Mouse (Mus musculus) heart, adult 2 months (tissue): Measurements from ENCODE around the gene Fbxo44. TPM values are rescaled to one million over a fixed set of nuclear protein-coding genes. Genes with fewer than 3 reads are reported as not detected.

Experiments
- DNase-seq, 2 experiments: peaks; one replicate each; pipeline ENCODE4 v3.0.0; 2021
- H3K27ac ChIP-seq: fragments of 200-600 bp; 2 replicates; pipeline ENCODE4 v1.8.1; 2022
- H3K27me3 ChIP-seq: fragments of 200-500 bp; 2 replicates; pipeline ENCODE4 v1.6.1; 2012; ENCODE audit warnings: mild to moderate bottlenecking, low read length, inconsistent platforms, mixed read lengths; ENCODE audit not compliant: control insufficient read depth, insufficient read depth
- H3K36me3 ChIP-seq: fragments of 200-500 bp; 2 replicates; pipeline ENCODE4 v1.6.1; 2012; ENCODE audit warnings: low read length, inconsistent platforms; ENCODE audit not compliant: control insufficient read depth, insufficient read depth
- H3K4me1 ChIP-seq: fragments of 200-500 bp; 2 replicates; pipeline ENCODE4 v1.6.1; 2011; ENCODE audit warnings: low read length; ENCODE audit not compliant: control insufficient read depth, insufficient read depth
- H3K4me3 ChIP-seq: fragments of 200-600 bp; 2 replicates; pipeline ENCODE4 v1.8.1; 2022
- H3K79me2 ChIP-seq: fragments of 200-500 bp; replicated peaks from 2 replicates; pipeline ENCODE4 v1.6.1; 2012; ENCODE audit warnings: mild to moderate bottlenecking, inconsistent platforms, low read length, moderate library complexity, mixed read lengths; ENCODE audit not compliant: control insufficient read depth, insufficient read depth
- H3K9ac ChIP-seq: fragments of 200-500 bp; 2 replicates; pipeline ENCODE4 v1.6.1; 2012; ENCODE audit warnings: low read depth, mild to moderate bottlenecking, control low read depth, inconsistent platforms, low read length, mixed read lengths
- CTCF ChIP-seq: fragments of 200-600 bp; IDR thresholded peaks from 2 replicates; pipeline ENCODE4 v1.8.1; 2022; ENCODE audit warnings: antibody characterized with exemption, mild to moderate bottlenecking, moderate library complexity
- EP300 ChIP-seq: fragments of 200-500 bp; IDR thresholded peaks from 2 replicates; pipeline ENCODE4 v1.6.1; 2011; ENCODE audit warnings: low read depth, low read length, control low read depth; ENCODE audit not compliant: insufficient read depth
- POLR2A ChIP-seq: fragments of 200-500 bp; IDR thresholded peaks from 2 replicates; pipeline ENCODE4 v1.6.1; 2011; ENCODE audit warnings: mild to moderate bottlenecking, low read depth, low read length, control low read depth; ENCODE audit not compliant: insufficient read depth
- WGBS: fragments of 180-500 bp; shearing (Covaris S2); methylation state at CpG from one replicate; pipeline ENCODE4 v1.1.7; 2018; 5-methylcytosine and 5-hydroxymethylcytosine counted together
- intact Hi-C: fragments of 180-260 bp; cut with DNase I; formaldehyde crosslinking; loops from one replicate; pipeline ENCODE4 v1.15.1; 2025
- polyA plus RNA-seq: library from polyadenylated mRNA; depleted of rRNA; stranded (reverse); fragments of >200 nt; gene quantifications from 2 replicates; pipeline ENCODE4 v1.2.3, GENCODE M21; 2012
- total RNA-seq, 2 experiments: library from RNA; stranded (reverse); gene quantifications; 2 replicates each; pipeline ENCODE4 v1.2.3; 2021

Fbxo44 gene
- total and polyA plus RNA-seq, 3 experiments: 18.7 to 26.7 (median 19.7) TPM

GRCm38 (mm10) chr4:148169586-148169985, 9.3 kb upstream of the Fbxo44 start:
- no peak for DNase-seq
- Histone ChIP-seq H3K4me3 (no peak overlapping the region), H3K27me3 (peaks cover 13% of the 10 kb centered on the region), H3K79me2 (no peaks in the 10 kb centered on the region), H3K9ac (no peak overlapping the region), H3K27ac (no peak overlapping the region), H3K4me1 (no peaks in the 10 kb centered on the region), H3K36me3 (no peaks in the 10 kb centered on the region)
- WGBS: 19% methylated on average over 15 of the region's 15 CpGs
- no peak for TF ChIP-seq EP300
- no peak for TF ChIP-seq CTCF
- no peak for TF ChIP-seq POLR2A
- intact Hi-C loops: loop anchor here (5.0 kb wide), 1 partner anchor 438 kb away; no protein-coding TSS in a partner anchor

GRCm38 (mm10) chr4:148168287-148168686, 8.0 kb upstream of the Fbxo44 start:
- Histone ChIP-seq H3K27me3 (peaks cover 11% of the 10 kb centered on the region), H3K4me3 (no peak overlapping the region), H3K36me3 (no peaks in the 10 kb centered on the region), H3K27ac (no peak overlapping the region), H3K4me1 (no peaks in the 10 kb centered on the region), H3K9ac (no peak overlapping the region), H3K79me2 (no peaks in the 10 kb centered on the region)
- whole genome bisulfite sequencing: 17% methylated on average over 7 of the region's 7 CpGs
- intact Hi-C loops: loop anchor here (5.0 kb wide), 1 partner anchor 439 kb away; no protein-coding TSS in a partner anchor
- TF ChIP-seq EP300 (no peak), CTCF (peak; percentile 86)
- peak; percentile 56 to 74 for DNase-seq

GRCm38 (mm10) chr4:148166986-148167385, 6.7 kb upstream of the Fbxo44 start:
- DNase-seq: peak; percentile 63 to 72
- no peak for TF ChIP-seq POLR2A
- peak; percentile 67 for TF ChIP-seq CTCF
- TF ChIP-seq EP300: no peak
- no peak overlapping the region for H3K4me3 ChIP-seq
- no peak overlapping the region for H3K27ac ChIP-seq
- H3K79me2 ChIP-seq: no peaks in the 10 kb centered on the region
- no peaks in the 10 kb centered on the region for H3K4me1 ChIP-seq
- WGBS: 22% methylated on average over 4 of the region's 4 CpGs
- H3K9ac ChIP-seq: no peak overlapping the region
- H3K36me3 ChIP-seq: no peaks in the 10 kb centered on the region
- intact Hi-C loops: loop anchor here (1.0 to 5.0 kb wide), 2 partner anchors 53 to 440 kb away; no protein-coding TSS in a partner anchor
- H3K27me3 ChIP-seq: peaks cover 7% of the 10 kb centered on the region; the same call in 1 of the 2 replicates

GRCm38 (mm10) chr4:148166431-148166830, 6.1 kb upstream of the Fbxo44 start:
- no peak for TF ChIP-seq POLR2A
- TF ChIP-seq EP300: no peak

GRCm38 (mm10) chr4:148165551-148165950, 5.3 kb upstream of the Fbxo44 start:
- H3K27me3 ChIP-seq: peaks cover 7% of the 10 kb centered on the region; the same call in 1 of the 2 replicates
- DNase-seq: no peak
- intact Hi-C loops: loop anchor here (5.0 kb wide), 1 partner anchor 442 kb away; no protein-coding TSS in a partner anchor
- no peaks in the 10 kb centered on the region for H3K36me3 ChIP-seq
- H3K79me2 ChIP-seq: no peaks in the 10 kb centered on the region
- TF ChIP-seq CTCF (no peak), EP300 (no peak), POLR2A (no peak)
- no peak overlapping the region for H3K9ac ChIP-seq
- H3K4me3 ChIP-seq: no peak overlapping the region
- 12% methylated on average over 17 of the region's 17 CpGs for WGBS
- no peaks in the 10 kb centered on the region for H3K4me1 ChIP-seq
- H3K27ac ChIP-seq: no peak overlapping the region

More at GRCm38 (mm10) chr4:148166431-148166830, 6.1 kb upstream of the Fbxo44 start:
- WGBS: 5% methylated on average over 10 of the region's 10 CpGs
- no peaks in the 10 kb centered on the region for H3K36me3 ChIP-seq
- H3K79me2 ChIP-seq: no peaks in the 10 kb centered on the region
- H3K27ac ChIP-seq: no peak overlapping the region
- no peak overlapping the region for H3K4me3 ChIP-seq
- peaks cover 7% of the 10 kb centered on the region; the same call in 1 of the 2 replicates for H3K27me3 ChIP-seq
- no peak overlapping the region for H3K9ac ChIP-seq
- DNase-seq: no peak
- intact Hi-C loops: loop anchor here (5.0 kb wide), 1 partner anchor 441 kb away; no protein-coding TSS in a partner anchor
- no peaks in the 10 kb centered on the region for H3K4me1 ChIP-seq

- H3K27me3 ChIP-seq: peaks cover 7% of the 10 kb centered on the region; the same call in 1 of the 2 replicates
- H3K4me3 ChIP-seq: no peak overlapping the region; the same call in 1 of the 2 replicates
- no peak for DNase-seq
- H3K79me2 ChIP-seq: no peaks in the 10 kb centered on the region
- no peak overlapping the region for H3K27ac ChIP-seq
- 2% methylated on average over 16 of the region's 16 CpGs for WGBS
- H3K4me1 ChIP-seq: no peaks in the 10 kb centered on the region
- intact Hi-C loops: loop anchor here (1.0 kb wide), 1 partner anchor 24 kb away; no protein-coding TSS in a partner anchor
- no peak for TF ChIP-seq POLR2A
- H3K36me3 ChIP-seq: no peaks in the 10 kb centered on the region
- H3K9ac ChIP-seq: no peak overlapping the region
These were observed 4.2 kb upstream of the Fbxo44 start for GRCm38 (mm10) chr4:148164461-148164860.
